Mouse (Mus musculus) yolk sac, embryonic 10.5 days (tissue): Measurements from ENCODE around the gene Tbc1d22a.

Experiments
- DNase-seq: peaks from one replicate; pipeline ENCODE4 v3.0.0-alpha.2; 2017; ENCODE audit warnings: low spot score

Gene Tbc1d22a

GRCm38 (mm10) chr15:86459413-86459812 lies 245.2 kb downstream of the Tbc1d22a start:
- DNase-seq, result no peak

GRCm38 (mm10) chr15:86462636-86463035 lies 248.4 kb downstream of the Tbc1d22a start:
- DNase-seq, result no peak

- DNase-seq, result no peak
Observed at GRCm38 (mm10) chr15:86468082-86468481, 253.8 kb downstream of the Tbc1d22a start.

- DNase-seq, result no peak
Observed at GRCm38 (mm10) chr15:86471136-86471535, 256.9 kb downstream of the Tbc1d22a start.

GRCm38 (mm10) chr15:86473473-86473872 lies 259.2 kb downstream of the Tbc1d22a start:
- DNase-seq, result peak; percentile 9

GRCm38 (mm10) chr15:86474951-86475350 lies 260.7 kb downstream of the Tbc1d22a start:
- no peak for DNase-seq

DNA sequence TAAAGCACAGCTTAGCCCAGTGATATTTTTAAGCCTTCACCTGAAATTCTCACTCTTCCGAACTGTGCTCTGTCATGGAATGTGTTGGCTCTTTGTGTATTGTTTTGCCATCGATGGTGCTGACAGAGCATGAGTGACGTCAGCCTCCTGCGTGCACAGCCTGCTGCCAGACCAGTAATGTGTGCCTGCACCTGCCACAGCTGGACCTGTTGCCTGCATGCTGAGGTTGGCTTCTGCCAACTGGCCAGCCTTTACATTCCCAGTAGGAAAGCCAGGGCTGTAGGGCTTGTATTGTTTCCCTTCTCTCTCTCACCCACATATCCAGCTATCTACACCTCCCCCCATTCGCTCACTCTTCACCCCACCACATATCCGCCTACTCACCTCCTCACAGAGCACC lies 262.2 kb downstream of the Tbc1d22a start:
- no peak for DNase-seq

- no peak for DNase-seq
Observed at GRCm38 (mm10) chr15:86477032-86477431, 262.8 kb downstream of the Tbc1d22a start.

DNA sequence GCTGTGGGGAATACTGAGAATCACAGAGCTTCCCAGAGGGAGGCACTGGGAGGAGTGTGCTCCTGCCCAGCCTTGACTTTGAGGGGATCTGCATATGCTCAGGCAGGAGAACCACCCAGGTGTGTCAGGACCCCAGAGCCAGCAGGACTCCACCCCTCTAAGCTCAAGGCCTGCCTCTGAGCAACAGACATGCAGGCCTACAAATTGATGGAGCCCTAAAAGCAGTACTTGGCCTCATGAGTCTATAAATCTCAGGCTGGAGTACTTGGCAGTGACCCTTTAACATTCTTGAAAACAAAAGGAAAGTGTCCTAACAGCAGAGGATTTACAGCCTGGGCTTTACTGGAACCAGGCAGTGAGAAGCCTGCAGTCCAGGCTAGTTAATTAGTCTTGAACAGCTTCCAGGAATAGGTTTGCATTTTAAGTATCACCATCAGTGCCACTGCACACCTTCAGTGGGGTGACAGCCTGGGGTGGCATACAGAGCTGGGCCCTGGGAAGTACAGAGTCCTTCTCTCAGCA lies 263.3 kb downstream of the Tbc1d22a start:
- DNase-seq, result no peak

DNA sequence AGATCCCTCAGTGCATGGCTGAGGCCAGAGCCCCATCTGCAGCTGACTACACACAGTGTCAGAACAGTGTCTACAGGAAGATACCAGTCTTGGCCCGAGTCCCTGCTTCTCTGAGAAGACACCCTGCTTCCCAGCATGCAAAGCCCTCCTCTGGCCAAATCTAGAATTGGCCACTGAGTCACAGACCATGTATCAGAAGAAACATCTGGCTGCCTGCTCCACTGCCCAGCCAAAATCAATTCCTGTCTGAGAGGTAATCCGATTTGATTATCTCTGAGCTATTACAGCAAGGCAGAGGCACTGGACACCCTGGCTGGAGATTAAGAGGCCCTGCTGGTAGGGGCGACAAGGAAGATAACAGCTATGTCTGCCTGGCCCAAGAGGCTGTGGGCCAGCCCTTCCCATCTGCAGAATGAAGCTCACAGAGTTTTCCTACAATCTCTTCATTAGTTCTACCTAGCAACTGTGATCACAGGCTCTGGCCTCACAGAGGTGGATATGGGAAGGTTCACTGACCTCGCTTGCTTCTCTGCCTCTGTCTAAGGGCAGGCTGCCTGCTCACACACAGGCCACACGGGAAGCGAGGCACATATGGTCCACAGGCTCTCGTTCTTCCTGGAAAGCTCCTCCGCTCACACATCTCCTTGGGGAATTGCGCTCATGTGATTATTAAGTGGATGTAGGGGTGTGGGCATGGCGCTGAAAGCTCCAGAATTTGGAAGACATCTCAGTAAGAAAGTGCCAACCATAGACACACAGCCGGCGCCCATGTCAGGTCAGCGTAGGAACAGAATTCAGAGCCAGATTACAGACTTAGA lies 264.6 kb downstream of the Tbc1d22a start:
- peak; percentile 11 for DNase-seq

GRCm38 (mm10) chr15:86482362-86482761 lies 268.1 kb downstream of the Tbc1d22a start:
- DNase-seq, result no peak

DNA sequence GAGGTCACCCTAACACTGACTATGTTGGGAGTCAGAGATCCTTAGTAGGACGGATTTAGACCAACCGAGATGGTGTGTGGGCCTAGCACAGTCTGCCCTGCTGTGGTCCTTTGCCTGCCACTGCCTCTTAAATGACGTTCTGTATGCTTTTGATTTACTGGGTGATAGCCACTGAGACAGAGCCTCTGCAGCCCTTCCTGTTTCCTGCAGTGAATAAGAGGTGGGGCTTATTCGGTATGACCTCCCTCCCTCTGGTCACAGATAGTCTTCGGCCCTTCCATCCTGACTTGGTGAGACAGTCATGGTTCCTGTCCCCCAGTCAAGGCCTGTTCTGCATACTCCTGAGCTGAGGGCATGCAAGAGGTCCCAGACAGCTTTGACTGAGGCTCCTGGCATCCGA lies 271.6 kb downstream of the Tbc1d22a start:
- no peak for DNase-seq

DNA sequence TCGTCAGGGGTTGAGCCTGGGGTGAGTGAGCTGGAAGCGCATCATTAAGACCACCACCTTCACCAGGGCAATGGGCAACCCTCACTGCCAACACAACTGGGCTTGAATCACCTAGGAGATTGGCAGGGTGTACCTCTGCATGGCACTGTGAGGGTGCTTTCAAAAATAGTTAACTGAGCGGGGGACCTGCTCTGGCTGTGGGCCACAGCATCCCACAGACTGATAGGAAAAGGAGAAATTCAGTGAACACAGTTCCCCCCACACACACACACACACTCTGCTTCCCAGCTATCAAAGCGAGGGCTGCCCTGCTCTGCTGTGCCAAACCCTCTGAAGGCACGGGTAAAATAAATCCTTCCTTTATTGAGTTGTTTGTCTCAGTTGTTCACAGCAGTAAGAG lies 273.1 kb downstream of the Tbc1d22a start:
- no peak for DNase-seq

DNA sequence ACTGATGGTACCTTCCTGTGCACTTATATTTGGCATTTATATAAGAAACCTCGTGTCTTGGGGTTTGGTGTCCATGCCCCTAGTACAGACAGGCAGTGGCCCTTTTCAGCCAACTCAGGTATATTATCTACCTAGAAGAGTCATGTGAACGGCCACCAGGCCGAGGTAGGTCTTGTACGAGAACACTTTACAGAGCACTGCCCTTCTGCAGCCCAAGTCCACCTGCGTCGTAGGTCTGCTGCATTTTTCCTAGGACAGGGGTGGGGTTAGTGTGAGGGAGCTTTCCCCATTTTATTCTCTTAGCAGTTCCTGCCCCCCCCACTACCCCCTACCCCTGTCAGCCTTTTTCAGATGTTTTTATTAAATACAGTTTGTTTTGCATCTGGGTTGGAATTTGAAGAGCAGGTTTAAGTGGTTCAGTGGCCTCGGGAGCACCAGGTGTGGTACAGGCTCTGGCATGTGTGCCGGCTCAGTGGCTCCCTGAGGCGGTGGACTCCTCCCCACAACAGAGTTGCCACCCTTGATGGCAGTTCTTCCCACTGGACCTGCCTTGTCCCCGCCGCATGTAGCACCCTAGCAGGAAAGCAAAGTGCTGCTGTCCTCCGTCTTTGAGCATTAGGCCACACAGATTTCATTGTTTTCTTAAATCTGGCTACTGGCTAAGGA lies 277.3 kb downstream of the Tbc1d22a start:
- no peak for DNase-seq

GRCm38 (mm10) chr15:86492636-86493035 lies 278.4 kb downstream of the Tbc1d22a start:
- no peak for DNase-seq

GRCm38 (mm10) chr15:86496209-86496608 lies 281.9 kb downstream of the Tbc1d22a start:
- no peak for DNase-seq

- DNase-seq, result no peak
Observed at GRCm38 (mm10) chr15:86496646-86497045, 282.4 kb downstream of the Tbc1d22a start.

- no peak for DNase-seq
Observed at GRCm38 (mm10) chr15:86500536-86500935, 286.3 kb downstream of the Tbc1d22a start.

GRCm38 (mm10) chr15:86503413-86503812 lies 289.2 kb downstream of the Tbc1d22a start:
- DNase-seq, result no peak

DNA sequence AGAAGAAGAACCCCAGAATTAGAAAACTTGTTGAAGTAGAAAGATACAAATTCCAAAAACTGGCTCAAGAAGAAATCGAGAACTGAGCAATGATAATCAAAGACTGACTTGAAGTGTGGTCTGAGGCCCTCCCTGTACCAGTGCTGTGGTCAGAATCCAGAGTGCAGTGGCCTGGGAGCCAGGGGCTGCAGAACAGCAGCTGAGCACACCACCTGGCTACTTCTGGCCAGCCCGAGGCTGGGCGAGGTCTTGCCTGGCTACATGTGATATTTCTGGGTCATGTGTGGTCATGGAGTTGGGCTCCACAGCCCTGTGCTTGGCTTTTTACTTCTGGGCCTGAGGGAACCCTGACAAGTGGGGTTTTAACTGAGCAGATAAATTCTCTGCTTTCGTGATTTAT lies 292.4 kb downstream of the Tbc1d22a start:
- no peak for DNase-seq

- no peak for DNase-seq
Observed at GRCm38 (mm10) chr15:86507546-86507945, 293.3 kb downstream of the Tbc1d22a start.

DNA sequence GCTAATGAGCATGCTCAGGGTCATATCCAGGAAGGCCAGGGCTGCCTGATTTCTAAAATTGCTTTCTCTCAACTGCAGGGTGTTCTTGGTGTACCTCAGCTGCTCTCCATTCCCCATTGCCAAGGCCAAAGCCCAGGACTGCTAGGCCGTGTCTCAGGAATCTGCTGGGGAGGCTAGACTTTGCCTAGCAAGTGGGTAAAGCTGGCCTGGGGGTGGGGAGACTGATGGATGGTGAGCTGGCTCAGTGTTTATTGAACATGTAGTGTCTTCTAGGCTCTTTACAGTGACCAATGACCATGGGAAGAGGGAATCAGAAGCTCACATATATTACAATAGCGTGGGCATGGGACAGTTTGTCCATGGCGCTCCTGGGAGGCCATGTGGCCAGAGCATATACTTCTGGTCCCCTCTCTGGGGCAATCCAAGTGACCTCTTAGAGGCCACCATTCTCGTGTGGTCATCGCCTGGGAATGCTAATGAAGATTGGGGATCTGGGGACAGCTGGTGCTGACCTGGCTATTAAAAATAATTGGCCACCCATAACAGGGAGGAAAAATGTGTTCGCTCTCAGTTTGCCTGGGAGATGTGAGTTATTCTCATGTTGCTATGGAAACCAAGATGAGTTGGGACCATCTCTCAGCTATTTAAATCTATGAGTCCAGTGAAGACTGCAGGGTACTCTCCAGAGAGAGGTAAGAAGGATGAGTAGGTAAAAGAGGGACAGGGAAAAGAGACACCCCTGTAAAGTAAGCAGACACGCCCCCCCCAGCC lies 294.3 kb downstream of the Tbc1d22a start:
- DNase-seq, result no peak

GRCm38 (mm10) chr15:86509601-86510000 lies 295.3 kb downstream of the Tbc1d22a start:
- DNase-seq, result no peak
